Mouse (Mus musculus): ENCODE data around the gene Gm9837.

DNA sequence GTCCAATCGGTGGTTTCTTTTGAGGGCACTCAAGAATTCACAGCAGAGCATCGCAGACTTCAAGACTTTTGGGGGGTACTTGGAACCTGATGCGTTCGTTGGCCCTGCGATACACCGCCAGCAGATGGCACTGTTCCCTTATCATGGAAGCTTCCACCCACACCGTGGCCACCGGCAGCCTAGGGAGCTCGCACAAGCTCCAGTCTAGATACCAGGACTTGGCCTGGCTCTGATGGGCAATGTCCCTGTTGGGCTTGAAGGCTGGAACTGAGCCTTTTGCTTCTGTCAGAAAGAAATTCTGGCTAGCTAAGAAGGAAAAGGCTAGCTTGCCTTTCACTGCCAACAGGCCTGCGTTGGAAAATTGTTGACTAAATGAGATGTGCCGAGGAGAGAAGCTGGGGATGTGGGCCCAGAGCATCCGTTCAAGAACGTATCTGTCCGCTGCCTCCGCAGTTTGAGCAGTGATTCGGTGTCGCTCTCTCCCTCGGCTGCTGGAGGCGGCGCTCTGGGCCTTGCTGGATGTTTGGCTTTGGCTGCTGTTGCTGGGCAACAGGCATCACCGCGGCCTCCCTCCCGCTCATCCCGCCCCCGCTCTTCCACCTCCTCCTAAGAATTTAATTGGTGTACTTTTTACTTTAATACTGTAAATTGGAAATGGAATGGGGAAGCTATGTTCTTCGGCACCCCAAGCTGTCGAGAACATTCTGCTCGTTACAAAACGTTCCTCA, at the start of gene Gm9837:
- peak; percentile 99 for TF ChIP-seq CTCF (IDR thresholded peaks at IDR 0.05; ENCODE audit: low read depth, low read length)
- no peak for TF ChIP-seq POLR2A (IDR thresholded peaks at IDR 0.05; ENCODE audit: borderline replicate concordance, low read depth, low read length)

Data from bone marrow macrophage, adult 2 months (primary cell).